Mouse (Mus musculus): ENCODE measurements around the gene Osbpl5. TPM values are rescaled to one million over a fixed set of nuclear protein-coding genes. Genes with fewer than 3 reads are reported as not detected.

Osbpl5 gene
- total RNA-seq, 2 experiments from 2014 or later, result 19.6 to 26.1 TPM

- DNase-seq, result peak; percentile 67 to 74
- intact Hi-C loops (cut with DNase I), result loop anchor here (10.0 kb wide), 1 partner anchor 602 kb away; no protein-coding TSS in a partner anchor
Measured at GRCm38 (mm10) chr7:143757027-143757390, 224 bp upstream of the Osbpl5 start.

GRCm38 (mm10) chr7:143755357-143756124 lies 1.2 kb downstream of the Osbpl5 start:
- DNase-seq, result no peak
- intact Hi-C loops (cut with DNase I), result loop anchor here (10.0 kb wide), 1 partner anchor 601 kb away; no protein-coding TSS in a partner anchor

GRCm38 (mm10) chr7:143753990-143754715 lies 2.6 kb downstream of the Osbpl5 start:
- intact Hi-C loops (cut with DNase I), result loop anchor here (10.0 kb wide), 1 partner anchor 599 kb away; no protein-coding TSS in a partner anchor
- DNase-seq, result peak; percentile 51 to 70

- intact Hi-C loops (cut with DNase I), result loop anchor here (10.0 kb wide), 1 partner anchor 598 kb away; no protein-coding TSS in a partner anchor
- no peak for DNase-seq
Measured at GRCm38 (mm10) chr7:143752606-143753005, 4.2 kb downstream of the Osbpl5 start.

- DNase-seq, result no peak
- intact Hi-C loops (cut with DNase I), result loop anchor here (10.0 kb wide), 1 partner anchor 597 kb away; no protein-coding TSS in a partner anchor
Measured at GRCm38 (mm10) chr7:143752056-143752455, 4.7 kb downstream of the Osbpl5 start.

- no peak for DNase-seq
- intact Hi-C loops (cut with DNase I), result loop anchor here (10.0 kb wide), 1 partner anchor 597 kb away; no protein-coding TSS in a partner anchor
Measured at GRCm38 (mm10) chr7:143751380-143751779, 5.4 kb downstream of the Osbpl5 start.

- no peak for DNase-seq
- intact Hi-C loops (cut with DNase I), result loop anchor here (5.0 kb wide), 1 partner anchor 162 kb away; no protein-coding TSS in a partner anchor
Measured at GRCm38 (mm10) chr7:143749045-143749444, 7.7 kb downstream of the Osbpl5 start.

- intact Hi-C loops (cut with DNase I), result loop anchor here (1.0 to 5.0 kb wide), 2 partner anchors 42 to 161 kb away; no protein-coding TSS in a partner anchor
- peak; percentile 89 to 93 for DNase-seq
Measured at GRCm38 (mm10) chr7:143748041-143748868, 8.5 kb downstream of the Osbpl5 start.

GRCm38 (mm10) chr7:143740653-143741052 lies 16.1 kb downstream of the Osbpl5 start:
- intact Hi-C loops (cut with DNase I), result no loop called here
- no peak for DNase-seq

GRCm38 (mm10) chr7:143739511-143740461 lies 17.0 kb downstream of the Osbpl5 start:
- intact Hi-C loops (cut with DNase I), result no loop called here
- peak; percentile 81 to 85 for DNase-seq

GRCm38 (mm10) chr7:143738601-143739006 lies 18.2 kb downstream of the Osbpl5 start:
- intact Hi-C loops (cut with DNase I), result no loop called here

GRCm38 (mm10) chr7:143738194-143738593 lies 18.6 kb downstream of the Osbpl5 start:
- intact Hi-C loops (cut with DNase I), result no loop called here
- no peak for DNase-seq

More at GRCm38 (mm10) chr7:143738601-143739006, 18.2 kb downstream of the Osbpl5 start:
- DNase-seq, result no peak

GRCm38 (mm10) chr7:143733746-143734145 lies 23.0 kb downstream of the Osbpl5 start:
- no peak for DNase-seq
- intact Hi-C loops (cut with DNase I), result no loop called here

GRCm38 (mm10) chr7:143729886-143730285 lies 26.9 kb downstream of the Osbpl5 start:
- intact Hi-C loops (cut with DNase I), result no loop called here
- DNase-seq, result peak; percentile 38 to 53

- intact Hi-C loops (cut with DNase I), result no loop called here
- DNase-seq, result no peak
Measured at GRCm38 (mm10) chr7:143726396-143726795, 30.4 kb downstream of the Osbpl5 start.

GRCm38 (mm10) chr7:143723841-143724240 lies 32.9 kb downstream of the Osbpl5 start:
- DNase-seq, result no peak
- intact Hi-C loops (cut with DNase I), result no loop called here

GRCm38 (mm10) chr7:143722646-143723045 lies 34.1 kb downstream of the Osbpl5 start:
- intact Hi-C loops (cut with DNase I), result no loop called here
- DNase-seq, result no peak

GRCm38 (mm10) chr7:143717811-143718210 lies 39.0 kb downstream of the Osbpl5 start:
- no peak for DNase-seq
- intact Hi-C loops (cut with DNase I), result no loop called here

- intact Hi-C loops (cut with DNase I), result no loop called here
- DNase-seq, result no peak
Measured at GRCm38 (mm10) chr7:143713421-143713820, 43.4 kb downstream of the Osbpl5 start.
